Mouse (Mus musculus): Measurements from ENCODE around the gene Rab11b.

Gene Rab11b

GRCm38 (mm10) chr17:33717982-33718381 lies 42.3 kb downstream of the Rab11b start:
- DNase-seq (ENCODE audit: extremely low spot score, low spot score) = no peak

GRCm38 (mm10) chr17:33717246-33717645 lies 43.1 kb downstream of the Rab11b start:
- no peak for DNase-seq (ENCODE audit: extremely low spot score, low spot score)

GRCm38 (mm10) chr17:33714779-33715178 lies 45.6 kb downstream of the Rab11b start:
- DNase-seq (ENCODE audit: extremely low spot score, low spot score) = no peak

- DNase-seq (ENCODE audit: extremely low spot score, low spot score) = no peak
Measured at GRCm38 (mm10) chr17:33713271-33713670, 47.1 kb downstream of the Rab11b start.

- DNase-seq (ENCODE audit: extremely low spot score, low spot score) = no peak
Measured at GRCm38 (mm10) chr17:33709834-33710233, 50.5 kb downstream of the Rab11b start.

- DNase-seq (ENCODE audit: extremely low spot score, low spot score) = no peak
Measured at GRCm38 (mm10) chr17:33703091-33703490, 57.2 kb downstream of the Rab11b start.

GRCm38 (mm10) chr17:33702178-33702577 lies 58.2 kb downstream of the Rab11b start:
- DNase-seq (ENCODE audit: extremely low spot score, low spot score) = no peak

- DNase-seq (ENCODE audit: extremely low spot score, low spot score) = no peak
Measured at GRCm38 (mm10) chr17:33695471-33695870, 64.9 kb downstream of the Rab11b start.

Measured in neural tube, embryonic 10.5 days (tissue).